Mouse (Mus musculus) cerebellum, postnatal 36 days (tissue): ENCODE data around the gene Ppargc1a.

Source experiments
- DNase-seq, 2 experiments: peaks; one replicate each; pipeline ENCODE4 v3.0.0; 2021 to 2022; ENCODE audit warnings: mixed read lengths in 2 of 2

The Ppargc1a gene

DNA sequence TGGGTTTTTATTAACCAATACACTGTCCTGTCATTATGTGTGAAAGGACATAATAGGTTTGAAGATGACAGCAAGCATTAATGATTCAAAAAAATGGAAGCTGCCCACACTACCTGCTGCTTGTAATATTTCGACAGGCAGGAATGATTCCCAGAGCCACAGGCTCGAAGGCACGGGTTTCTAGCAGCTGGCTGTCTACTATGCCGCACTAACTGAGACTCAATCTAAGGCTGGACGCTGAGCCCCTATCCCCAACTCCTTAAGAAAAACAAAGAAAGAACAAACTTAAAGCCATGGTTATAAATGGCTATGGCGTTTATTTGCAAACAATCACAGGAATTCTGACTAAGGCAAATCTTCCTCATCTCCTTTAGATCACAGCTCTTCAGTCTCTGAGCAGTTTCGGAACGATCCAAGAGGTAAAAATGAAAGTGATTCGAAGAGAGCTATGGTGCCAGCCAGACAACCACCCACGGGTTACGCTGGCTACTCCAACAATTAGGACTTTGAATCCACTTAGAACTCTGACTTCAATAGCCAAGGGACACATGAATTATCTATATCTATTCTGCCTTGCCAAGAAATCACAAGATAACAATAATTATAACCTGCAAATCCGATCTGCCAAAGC is 15.6 kb downstream of the Ppargc1a start:
- no peak for DNase-seq

DNA sequence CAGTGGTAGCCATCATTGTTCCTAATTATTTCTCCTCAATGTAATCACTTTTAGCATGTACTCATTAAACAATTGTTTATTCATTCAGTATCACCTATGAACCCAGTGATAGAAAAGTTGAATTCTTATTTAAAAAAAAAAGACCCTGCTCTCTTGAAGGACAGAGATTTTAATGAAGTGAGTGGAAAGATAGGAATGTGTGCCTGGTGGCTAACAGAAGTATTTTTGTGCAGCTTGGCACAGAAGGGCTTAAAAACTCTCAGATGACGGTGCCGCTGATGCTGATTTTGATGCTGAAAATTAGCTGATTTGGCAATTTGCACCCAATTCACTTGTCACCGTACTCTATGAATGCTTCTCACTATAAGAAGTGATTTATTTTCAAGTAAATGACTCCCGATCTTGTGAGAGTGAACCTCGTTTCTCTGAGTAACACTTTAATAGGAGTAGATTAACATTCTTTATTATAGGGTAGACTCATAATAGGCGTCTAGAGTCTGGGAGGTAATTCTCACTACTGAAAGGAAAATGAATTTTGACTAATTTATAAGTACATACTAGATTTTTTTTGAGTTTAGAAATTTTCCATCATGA is 20.0 kb downstream of the Ppargc1a start:
- no peak for DNase-seq

DNA sequence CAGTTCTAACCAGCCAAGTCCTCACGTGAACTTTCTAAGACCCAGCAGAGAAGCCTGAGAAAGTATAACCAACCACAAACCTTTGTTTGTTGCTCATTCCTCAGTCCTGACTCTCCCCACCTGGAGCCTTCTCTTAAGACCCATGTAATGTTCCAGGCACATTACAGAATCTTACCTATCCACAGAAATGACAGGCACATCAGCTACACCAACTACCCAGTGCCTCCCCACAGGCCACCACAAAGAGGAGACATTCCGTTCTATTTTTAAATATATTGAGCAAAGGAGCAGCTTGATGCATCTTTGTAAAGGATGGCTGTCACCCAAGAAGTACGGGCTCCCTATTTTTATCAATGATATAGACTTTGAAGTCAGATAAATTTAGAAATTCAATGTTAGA is 20.7 kb downstream of the Ppargc1a start:
- no peak for DNase-seq

DNA sequence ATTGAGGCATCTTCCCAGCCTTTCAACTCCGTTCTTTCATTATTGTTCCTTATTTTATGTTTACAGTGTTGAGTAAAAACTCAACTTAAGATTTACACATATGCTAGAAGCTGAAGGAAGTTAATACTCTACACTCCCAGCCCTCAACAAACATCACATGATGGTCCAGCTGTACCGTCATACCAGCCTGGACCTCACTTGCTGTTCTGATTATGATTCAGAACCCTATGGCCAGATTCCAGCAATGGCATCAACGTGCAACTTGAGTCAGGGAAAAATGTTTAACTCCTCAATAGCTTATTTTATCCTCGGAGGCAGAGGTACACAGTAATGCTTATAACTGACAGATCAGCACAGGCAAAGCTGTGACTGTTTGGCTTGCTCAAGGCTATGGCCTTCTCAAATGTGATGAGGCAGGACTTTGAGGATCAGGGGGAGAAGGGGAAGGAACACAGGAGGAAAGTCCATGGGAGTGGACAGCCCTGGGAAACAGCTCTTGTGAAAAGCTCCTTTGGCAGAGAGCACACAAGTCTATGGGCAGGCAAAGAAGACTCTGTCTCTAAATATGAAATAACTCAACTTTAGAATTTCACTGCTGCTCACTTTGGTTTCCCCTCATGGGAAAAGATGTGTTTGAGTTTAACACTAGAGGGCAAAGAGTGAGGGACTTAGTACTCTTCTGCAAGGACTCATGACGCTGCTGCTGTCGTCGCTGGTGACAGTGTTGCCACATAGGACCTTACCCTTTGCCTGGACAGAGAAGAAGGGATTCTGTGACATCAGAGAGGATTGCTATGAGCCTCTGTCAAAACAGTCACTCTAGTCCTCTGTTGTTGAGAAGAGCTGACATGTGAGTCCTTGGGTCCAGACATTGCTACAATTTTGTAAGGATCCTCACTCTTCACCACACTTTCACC is 22.1 kb downstream of the Ppargc1a start:
- no peak for DNase-seq

DNA sequence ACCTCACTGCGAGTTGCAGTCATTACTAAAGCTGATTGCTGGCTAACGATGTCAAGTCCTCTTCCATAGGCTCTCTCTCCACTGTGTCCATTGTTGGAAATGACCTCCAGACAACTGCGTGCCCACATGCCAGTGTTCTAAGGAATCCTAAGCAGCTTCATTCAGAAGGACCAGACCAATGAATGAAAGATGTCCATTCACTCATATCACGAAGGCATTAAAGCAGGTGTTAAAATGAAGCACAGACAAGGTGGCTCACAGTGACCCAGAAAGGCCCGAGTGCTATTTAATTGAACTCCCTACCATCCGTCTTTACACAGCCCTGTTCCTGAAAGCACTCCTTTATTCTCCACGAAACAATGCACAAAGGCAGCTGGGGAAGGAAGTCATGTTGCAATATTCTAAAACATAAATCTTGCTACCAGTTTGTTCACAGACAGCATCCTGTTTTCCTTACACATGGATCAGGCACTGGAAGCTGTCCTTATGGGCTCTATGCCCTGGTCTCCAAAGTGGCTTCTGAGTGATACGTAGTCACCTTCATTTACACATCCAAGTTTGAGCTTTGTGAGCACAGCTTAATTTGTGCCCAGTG is 23.3 kb downstream of the Ppargc1a start:
- no peak for DNase-seq

DNA sequence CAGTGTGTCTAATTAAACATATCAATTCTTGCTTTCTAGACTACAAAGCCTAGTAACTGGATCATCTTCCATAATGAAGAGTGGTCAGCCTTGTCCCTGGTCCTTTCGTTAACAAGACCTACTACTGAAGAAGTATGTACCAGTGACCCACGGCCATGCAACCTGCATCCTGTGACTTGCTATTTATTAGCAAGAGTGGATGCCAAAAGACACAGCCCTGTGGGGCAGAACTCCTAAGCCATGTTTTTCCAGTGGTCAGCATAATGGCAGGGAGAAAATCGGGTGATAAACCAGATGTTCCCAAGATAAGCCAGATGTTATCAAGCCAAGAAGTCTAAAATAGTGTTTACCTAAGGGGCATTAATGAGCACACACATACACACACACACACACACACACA is 26.0 kb downstream of the Ppargc1a start:
- DNase-seq: no peak

DNA sequence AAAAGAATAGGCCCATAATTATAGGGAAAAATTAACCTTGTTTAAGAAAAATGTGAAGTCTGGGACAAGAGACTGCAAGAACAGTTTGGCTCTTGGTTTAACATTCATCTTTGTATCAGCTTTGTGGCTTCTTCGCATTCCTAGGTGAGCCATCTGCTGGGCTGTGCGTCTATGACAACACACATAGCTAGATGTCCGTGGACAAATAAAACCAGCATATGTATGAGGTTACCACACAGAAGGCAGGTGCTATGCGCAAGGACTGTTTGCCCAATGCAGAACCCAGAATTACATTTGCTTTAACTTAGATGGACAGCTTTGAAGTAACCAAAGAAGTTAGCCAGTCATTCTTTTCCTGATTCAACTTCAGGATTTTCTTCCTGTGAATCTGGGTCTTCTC is 26.7 kb downstream of the Ppargc1a start:
- no peak for DNase-seq

DNA sequence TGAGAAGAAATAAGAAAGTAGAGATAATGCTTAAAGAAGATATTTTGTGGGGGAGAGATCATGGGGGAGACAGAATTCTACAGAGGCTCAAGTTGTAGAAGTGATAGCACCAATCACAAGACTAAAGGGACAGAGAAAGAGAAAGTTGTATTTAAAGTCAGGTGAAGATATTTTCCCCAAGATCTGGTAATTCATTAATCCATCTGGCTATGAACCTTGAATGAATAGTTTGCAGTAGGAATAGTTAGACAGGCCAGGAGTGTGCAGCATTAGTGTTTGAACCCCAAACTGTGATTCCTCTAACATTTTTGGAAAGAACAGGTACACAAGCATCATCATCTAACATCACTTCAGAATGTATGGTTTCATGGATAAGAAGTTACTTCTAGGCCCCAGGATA is 28.0 kb downstream of the Ppargc1a start:
- no peak for DNase-seq

DNA sequence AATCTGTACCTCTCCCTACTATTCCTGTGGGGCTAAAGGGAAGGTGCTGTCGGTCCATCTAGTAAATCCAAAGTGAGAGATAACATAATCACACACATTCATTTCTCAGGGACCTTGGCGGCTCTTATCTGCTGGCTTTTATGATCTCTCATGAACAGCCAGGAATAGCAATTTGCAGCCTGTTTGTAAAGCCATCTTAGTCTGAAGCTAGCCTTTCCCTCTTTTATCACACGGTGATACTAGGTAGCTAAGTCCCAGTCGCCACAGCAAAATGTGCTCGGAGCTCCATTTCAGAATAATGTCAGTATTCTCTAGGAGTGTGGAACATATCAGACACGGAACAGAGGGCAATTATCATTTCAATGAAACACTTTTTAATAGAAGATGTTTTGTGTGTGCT is 29.2 kb downstream of the Ppargc1a start:
- DNase-seq: no peak

DNA sequence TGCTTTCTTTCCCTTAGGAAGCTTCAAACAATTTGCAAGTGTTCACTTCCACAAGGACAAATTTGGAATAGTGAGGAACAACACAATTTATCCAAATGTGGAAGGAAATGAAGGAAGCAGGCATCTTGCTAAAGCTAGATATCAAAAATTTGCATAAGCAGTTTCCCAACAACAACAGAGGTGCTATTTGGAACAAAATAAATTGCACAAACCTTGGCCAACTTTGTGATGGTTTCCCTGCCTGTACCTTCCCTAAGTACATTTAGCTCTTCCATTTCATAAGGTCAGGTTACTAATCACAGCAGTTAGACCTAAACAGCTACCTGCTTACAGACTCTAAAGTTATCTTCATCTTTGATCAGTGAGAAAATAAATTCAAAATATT is 29.9 kb downstream of the Ppargc1a start:
- DNase-seq: no peak

DNA sequence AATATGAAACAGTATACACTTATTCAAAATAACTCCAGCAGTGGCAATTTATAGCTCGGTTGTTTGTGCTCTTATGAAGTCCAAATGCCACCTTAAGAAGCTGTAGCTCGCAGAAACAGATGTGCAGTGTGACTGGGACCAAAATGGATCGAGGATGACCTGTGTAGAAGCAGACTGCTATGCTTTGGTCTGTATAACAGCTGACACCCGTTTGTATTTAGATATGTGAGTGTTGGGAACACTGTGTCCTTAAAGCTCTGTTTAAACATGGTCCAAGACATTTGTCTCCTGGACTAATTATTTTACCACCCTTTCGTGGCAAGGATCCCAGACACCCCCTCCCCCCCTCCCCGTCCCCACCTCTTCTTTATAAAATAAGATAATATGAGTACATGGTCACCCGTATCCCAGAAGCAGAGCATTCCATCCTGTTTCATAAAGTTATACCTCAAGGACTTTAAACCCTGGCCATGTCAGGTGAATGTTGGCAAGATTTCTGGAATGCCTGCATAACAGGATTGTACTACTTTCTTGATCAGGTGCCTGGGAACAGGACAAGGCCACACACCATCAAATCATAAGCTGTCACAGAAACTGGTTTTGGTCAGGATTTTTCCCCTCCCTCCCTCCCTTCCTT is 30.4 kb downstream of the Ppargc1a start:
- no peak for DNase-seq

DNA sequence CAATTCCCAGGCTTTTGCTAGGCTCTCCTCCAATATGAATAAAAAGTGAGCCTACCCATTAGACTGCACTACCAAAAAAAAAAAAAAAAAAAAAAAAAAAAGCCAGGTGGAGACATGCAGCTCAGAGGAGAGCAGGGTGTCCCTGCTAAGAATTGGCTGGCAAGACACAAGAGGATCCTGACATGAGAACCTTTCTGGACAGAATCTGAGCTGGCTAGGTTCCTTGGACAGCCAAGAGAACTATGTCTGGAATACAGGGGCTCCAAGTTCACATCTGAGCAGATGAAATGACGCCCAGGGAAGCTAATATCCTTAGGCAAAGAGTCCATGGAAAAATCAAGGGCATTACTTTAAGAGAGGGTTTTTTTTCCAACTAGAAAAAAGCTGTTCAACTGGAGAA is 33.1 kb downstream of the Ppargc1a start:
- DNase-seq: no peak

DNA sequence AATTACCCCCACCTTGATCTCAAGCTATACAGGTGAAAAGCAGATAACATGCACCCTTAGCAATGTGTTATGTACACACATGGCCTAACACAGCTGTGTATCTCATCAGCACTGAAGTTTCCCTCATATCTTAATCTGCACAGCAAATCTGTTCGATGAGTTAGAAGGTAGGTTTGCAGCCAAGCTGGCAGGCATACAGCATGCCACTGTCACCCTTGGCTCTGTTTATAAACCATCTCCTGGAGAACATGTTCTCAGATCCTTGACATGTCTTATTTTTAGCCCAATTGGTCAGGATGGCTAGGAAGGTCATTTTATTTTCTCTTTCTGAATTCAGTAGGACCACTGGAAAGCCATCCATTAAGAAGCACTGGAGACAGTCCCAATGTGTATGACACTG is 36.2 kb downstream of the Ppargc1a start:
- DNase-seq: no peak

DNA sequence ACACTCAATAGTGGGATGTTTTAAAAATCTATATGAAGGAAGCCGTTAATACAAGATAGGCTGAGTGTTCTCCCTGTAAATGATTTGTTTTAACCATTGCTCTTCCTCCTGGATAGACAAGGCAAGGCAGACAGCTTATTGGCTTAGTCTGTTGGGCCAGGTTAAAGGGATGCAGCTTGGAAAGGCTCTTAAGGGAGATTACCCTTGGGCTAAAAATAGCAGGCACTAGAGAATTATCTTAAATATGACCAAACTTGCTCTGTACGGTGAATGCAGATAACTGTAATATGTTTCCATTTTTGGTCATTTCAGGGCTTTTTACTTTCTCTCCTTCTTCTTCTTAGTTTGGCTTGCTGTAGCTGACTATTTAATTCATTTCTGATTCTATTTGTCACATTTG is 38.1 kb downstream of the Ppargc1a start:
- DNase-seq: no peak

DNA sequence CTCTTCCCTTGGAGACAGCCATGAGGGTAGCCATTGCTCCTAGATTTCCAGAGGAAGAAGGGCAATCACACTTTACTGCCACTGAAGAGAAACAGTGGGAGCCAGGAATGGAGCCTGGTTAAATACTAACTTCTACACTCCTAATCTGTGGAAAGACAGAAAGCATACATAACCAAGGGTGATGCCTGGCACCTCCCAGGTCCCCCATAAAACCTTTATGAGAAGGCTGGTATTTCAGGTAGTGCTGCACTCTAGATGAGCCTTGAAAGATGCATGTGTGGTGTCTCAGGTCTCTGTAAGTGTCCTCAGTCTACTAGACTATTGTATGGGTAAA is 39.4 kb downstream of the Ppargc1a start:
- DNase-seq: no peak

DNA sequence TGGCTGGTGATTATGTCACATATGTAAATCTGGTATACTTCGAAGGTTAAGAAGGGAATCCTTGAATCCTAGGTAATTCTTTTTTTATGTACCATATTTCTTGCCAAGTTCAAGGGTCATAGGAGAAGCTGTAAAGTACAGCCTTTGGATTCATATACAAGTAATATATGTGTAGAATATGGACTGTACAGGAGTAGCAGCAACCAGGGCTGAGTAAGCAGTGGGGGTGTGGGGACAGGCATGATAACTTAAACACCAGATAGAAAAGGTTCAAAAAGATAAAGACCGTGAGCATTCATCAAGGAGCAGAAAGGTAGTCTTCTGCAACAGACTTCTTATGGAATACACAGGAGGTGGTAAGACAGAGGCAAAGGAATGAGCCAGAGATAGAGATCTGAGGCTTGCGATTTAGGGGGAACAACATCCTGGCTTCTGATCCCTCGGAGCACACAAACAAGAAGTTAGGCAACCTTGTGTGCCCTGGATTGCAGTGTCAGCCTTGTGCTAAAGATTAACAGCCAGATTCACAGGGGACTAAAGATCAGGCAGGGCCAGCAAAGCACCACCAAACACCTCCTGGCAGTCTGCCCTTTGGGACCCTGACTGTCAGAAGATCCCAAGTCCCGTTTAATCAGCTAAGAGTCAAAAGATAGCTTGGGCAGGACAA is 39.9 kb downstream of the Ppargc1a start:
- no peak for DNase-seq

DNA sequence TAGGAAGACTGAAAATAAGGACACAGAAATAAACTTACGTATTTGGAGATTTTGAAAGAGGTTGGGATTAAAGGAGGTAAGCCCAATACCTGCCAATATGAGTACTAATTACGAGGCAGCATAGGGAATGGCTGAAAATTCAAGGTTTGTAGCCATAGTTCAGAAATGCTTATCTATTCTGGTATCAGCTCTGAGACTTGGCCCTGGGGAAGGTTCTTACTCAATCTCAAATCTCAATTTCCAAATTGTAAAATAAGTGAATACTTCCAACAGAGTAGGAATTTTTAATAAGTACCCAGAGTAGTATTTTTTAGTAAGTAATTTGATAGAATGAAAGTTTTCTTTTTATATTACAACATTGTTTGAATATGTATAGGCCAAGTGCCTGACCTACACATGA is 41.7 kb downstream of the Ppargc1a start:
- DNase-seq: no peak

DNA sequence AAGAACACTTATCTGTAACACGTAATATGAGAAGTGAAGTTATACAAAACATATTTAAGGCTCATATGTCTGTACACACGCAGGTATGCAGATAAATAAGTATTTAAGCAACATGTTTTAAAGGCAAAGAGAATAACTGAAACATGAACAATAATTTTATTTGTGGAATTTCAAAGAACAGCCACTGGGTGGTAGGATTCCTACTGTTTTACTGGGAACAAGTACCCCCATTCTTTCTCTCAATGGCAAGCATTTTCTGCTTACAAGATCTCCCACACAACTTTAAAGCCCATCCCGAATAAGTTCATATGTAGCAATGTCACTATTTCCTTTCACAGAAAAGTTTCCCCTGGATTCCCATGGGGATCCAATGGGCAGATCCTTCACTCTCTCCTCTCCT is 46.7 kb downstream of the Ppargc1a start:
- DNase-seq: no peak

DNA sequence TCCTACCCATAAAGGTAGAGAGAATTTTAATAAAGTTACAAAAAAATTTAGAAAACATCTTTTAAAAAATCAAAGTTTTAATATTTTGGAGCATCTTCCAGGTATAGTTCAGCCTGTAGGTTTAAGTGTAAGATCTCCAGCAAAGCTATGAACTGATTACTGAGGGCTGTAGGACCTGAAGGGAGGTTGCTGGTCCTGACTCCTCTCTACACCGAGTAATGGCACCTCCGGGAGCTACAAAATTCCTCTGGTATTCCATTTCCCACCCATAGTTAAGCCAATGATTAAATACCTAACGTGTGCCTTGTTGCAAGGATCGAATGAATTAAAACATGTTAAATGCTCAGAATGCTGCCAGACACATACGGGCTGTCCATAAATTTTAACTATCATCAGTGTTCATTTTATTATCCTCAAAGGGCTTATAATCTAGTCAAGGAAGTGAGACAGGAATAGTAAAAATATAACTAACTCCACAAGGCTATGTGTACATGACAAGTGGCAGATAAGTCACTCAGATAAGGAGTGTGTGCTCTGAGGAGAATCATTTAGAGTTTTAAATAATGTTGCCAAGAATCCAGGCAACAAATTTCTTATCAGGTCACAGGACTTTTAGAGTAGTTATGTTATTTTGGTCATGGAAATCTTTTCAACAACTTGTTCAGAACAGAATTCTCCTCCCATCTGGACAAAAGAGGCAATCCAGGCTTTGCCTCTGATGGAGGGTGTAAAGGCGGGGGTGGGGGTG is 49.9 kb downstream of the Ppargc1a start:
- no peak for DNase-seq

DNA sequence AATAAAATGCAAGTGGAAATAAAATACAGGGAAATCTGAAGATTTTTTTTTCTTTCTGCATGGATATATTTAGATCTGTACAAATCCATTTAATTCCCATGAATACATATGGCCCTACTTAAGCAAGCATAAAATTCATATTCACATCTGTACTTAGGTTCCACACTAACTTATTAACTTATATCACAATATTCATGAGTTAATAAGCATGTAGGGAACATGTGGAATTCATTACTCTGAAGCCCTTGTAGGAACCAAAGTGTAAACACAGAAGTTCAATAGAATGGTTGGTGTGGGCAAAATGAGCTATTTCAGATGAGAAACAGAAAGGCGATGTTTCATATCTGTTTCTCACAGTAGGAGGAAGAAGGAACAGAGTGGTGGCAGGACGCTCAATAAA is 62.9 kb downstream of the Ppargc1a start:
- no peak for DNase-seq

DNA sequence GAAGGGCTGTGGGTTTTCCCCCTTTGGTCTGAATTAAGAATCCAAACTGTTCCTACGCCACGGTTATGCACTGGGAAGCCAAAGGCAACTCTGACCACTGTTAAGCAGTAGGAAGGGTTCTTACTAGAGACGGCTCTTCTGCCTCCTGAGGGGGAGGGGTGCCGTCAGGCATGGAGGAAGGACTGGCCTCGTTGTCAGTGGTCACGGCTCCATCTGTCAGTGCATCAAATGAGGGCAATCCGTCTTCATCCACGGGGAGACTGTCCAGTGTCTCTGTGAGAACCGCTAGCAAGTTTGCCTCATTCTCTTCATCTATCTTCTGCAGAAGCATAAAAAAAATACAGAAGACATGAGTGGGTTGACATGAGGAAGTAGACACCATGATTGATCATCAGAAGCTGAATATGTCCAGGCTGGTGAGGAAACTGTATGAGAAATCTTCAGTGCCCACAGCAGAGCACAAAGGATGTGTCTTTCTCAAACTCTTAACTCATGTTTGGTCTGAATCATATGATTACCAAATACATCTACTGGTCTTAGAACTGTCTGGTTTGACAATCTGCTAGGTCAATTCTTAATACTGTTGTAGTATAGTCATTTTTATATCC is 69.5 kb downstream of the Ppargc1a start:
- peak in 1 of 2 experiments; percentile 7 for DNase-seq

DNA sequence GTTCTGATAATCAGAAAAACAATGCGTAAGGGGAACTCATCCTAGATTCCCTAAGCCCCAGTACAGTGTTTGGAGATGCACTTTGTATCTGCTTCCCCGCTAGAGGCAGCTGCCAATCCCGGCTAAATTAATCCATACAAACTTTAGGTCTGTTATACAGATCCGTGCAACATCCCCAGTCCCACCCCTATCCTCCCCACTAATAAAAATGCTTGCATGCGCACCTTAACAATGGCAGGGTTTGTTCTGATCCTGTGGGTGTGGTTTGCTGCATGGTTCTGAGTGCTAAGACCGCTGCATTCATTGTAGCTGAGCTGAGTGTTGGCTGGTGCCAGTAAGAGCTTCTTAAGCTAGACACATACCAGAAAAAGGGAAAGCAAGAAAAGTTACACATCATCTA is 72.1 kb downstream of the Ppargc1a start:
- DNase-seq: no peak
